Mouse (Mus musculus) lung, adult 2 months (tissue): ENCODE measurements around the gene Micu2.

Experiments used
- CTCF ChIP-seq: fragments of 200-500 bp; IDR thresholded peaks from 2 replicates; pipeline ENCODE4 v1.5.1; 2011; ENCODE audit warnings: mild to moderate bottlenecking, low read length, control low read depth; ENCODE audit not compliant: insufficient read depth
- POLR2A ChIP-seq: fragments of 200-500 bp; IDR thresholded peaks from 2 replicates; pipeline ENCODE4 v1.6.1; 2011; ENCODE audit warnings: low read depth, mild to moderate bottlenecking, control low read depth, low read length, borderline replicate concordance; ENCODE audit errors: extremely low read depth

DNA sequence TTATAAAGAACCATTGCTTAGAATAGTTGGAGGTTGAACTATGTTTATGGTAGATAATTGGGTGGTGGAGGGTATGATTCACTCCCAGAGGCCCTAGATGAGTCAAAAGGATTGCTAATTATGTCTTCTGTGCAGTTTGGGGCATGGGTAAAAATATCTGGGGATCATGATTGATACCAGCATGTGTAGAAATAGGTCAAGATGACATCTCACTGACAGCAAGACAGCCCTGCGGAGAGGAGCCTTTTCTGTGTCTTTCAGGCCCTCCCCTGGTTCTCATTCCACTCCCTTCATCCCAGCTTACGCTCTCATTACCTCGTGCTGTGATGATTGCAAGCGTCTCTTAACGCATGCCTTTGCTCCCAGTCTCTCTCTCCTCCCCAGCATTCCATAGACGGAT lies 4.8 kb upstream of the Micu2 start:
- TF ChIP-seq CTCF (no peak), POLR2A (no peak)
